Mouse (Mus musculus) ovary, postnatal 36 days (tissue): ENCODE data around the gene Cplx3.

Source experiments
- DNase-seq: peaks from one replicate; pipeline ENCODE4 v3.0.0; 2022; ENCODE audit warnings: low spot score, mixed read lengths

The Cplx3 gene

DNA sequence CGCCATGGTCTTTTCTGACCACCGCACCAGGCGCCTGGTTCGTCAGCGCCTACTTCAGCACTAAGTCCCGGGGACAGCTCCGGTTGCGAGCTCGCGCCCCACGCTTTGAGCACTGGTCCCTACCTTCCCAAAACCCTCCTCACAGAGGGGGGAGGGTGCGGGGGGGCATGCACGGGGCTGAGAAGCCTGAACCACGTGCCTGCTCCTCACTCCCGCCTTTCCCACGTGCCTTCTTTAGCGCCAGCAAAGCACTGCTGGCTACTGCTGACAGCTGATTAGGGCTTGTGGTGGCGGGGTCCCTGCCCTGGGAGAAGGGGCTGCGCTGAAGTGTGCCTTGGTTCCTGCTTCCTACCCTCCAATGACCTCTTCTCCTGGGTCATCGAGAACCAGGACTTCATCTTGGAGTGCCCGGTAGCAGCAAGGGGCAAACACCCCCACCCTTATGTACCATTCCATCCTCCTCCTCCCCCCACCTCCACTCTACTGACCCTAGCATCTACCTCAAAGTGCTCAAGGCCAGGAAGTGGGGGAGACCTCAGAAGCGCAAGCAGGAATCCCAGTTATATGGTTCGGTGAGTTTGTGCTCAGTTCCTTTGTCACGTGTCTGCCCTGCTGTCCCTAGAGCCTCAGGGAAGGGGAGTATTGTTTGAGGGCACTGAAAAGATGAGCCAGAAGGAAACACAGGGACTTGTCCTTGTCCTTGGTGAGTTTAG is at the start of gene Cplx3:
Cplx3 (minus strand) TSS at position 143 of the 713 bp plus-strand sequence.
- DNase-seq = peak; percentile 61

DNA sequence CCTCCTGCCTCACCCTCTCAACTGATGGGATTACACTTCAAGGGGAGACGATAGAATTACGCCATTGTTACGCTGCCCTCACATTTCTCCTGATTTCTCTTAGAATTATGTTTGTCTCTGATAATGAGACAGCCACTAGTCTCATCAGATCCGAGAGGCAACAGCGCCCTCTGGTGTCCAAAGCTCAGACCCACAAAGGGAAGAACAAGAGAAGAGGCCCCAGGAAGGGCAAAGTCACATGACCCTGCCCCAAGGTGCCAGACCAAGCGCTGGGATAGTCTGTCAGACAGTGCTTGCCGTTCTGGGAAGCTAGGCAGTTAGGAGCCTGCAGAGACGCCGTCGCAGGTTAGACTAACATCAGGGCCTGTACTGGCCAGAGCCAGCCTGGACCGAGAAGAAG is 49.7 kb upstream of the Cplx3 start:
- peak; percentile 92 for DNase-seq

DNA sequence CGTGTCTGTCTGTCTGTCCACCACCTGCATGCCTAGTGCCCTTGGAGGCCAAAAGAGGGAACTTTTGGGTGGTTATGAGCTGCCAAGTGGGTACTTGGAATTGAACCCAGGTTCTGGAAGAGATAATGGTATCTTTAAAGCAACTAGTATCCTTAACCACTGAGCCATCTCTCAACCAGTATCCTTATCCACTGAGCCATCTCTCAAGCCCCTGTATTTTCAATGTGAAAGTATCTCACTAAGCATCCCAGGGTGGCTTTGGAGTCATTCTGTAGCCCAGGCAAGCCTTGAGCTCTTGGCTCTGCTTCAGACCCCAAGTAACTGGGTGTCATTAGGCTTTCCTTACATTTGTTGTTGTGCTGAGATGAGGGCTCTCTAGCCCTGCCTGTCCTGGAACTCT is 48.9 kb upstream of the Cplx3 start:
- no peak for DNase-seq

DNA sequence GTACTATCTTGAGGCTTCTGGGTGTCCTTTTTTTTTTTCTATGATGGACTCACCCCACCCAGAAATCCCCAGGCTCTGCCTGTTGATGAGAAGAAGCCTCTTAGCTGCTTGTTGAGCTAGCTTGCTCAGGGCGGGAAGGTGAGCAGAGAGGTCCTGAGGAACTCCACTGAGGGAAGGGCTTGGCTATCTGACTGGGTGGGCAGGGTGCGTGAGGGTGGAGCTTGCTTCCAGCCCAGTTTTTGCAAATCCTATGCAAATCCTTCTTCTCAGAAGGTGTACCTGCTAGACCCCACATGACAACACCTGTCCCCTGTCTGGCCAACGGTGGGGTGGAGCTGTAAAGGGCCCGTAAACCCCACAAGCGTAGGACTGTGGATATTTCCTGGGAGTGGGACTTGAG is 47.2 kb upstream of the Cplx3 start, which contains the start of gene Csk:
Csk (minus strand) TSS at position 349 of the 400 bp plus-strand sequence.
- DNase-seq = no peak

DNA sequence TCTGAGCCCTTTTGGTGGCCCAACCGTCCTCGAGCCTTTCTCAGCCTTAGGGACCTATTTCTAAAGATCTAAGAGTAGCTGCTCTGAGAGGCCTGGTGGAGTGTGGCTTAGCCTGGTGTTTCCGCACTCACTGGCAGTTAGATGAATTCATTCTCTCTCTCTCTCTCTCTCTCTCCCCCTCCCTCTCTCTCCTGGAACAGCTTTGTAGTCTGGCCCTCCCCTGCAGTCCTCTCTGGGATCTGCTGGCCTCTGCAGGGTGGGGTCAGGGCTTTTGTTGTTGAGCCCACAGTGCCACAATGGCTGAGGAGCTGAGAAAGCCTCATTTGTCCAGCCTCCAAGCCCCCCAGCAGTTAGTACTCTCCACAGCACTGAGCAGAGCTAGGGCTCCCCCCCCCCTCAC is 46.8 kb upstream of the Cplx3 start:
- no peak for DNase-seq

DNA sequence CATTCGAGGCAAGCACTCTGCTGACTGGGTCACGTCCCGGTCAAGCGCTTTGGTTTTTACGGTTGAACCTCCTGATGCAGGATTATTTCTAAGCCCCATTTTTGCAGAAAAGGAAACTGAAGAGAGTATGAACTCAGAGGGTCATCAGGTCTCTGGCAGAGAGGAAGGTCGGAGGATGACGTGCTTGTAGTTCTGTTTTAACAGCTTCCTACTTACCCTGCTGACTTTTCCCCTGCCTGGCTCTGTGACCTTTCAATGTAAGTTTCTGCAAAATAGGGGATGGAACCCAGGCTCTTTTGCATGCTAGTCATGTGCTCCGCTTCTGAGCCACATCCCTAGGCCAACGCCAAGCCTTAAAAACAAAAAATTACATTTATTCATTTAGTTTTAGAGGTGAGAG is 46.3 kb upstream of the Cplx3 start:
- no peak for DNase-seq

DNA sequence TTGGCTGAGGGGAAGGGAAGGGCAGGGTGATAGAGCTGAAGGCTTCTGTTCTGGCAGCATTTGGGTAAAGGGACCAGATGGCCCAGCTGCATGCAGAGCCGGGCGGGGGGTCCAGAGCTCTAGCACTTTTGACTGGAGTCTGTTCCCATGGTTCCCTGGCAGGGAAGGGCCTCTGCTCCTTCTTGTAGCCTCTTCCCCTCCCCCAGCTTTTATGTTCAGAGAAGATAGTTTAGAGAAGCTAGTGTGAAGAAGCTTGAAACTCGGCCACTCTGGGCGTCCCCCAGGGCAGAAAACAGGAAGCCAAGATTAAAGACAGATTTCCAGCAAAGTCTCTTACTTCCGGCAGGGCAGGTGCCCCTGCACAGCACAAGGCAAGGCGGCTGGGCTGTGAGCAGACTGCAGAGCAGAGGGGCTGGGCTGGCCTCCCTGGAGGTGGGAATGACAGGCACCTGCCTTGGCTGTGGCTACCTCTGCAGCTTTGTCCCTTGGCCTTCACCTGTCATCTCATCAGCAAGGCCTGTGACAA is 44.8 kb upstream of the Cplx3 start:
- no peak for DNase-seq

DNA sequence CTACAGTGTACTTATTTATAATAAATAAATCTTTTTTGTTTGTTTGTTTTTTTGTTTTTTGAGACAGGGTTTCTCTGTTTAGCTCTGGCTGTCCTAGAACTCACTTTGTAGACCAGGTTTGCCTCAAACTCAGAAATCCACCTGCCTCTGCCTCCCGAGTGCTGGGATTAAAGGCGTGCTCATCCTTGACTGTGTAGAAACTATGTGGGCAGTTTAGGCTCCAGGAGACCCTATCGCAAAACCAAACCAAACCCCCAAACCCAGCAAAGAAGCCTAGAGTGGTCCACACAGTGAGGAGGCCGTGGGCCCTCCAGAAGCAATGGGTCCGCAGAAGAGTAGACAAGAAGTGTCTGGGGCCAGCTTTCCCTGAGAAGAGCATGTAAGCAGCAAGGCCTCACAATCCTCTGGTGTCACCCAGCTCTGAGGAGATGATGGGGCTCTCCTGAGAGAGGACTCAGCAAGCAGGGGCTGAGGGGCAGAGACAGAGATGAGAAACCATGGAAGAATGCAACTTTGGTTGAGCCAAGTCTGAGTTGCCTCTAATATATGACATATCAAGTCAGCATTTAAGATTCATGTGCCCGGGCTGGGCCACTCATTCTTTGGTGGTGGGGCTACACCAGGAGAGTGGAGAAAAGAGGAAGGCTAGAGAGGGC is 44.2 kb upstream of the Cplx3 start:
- no peak for DNase-seq

DNA sequence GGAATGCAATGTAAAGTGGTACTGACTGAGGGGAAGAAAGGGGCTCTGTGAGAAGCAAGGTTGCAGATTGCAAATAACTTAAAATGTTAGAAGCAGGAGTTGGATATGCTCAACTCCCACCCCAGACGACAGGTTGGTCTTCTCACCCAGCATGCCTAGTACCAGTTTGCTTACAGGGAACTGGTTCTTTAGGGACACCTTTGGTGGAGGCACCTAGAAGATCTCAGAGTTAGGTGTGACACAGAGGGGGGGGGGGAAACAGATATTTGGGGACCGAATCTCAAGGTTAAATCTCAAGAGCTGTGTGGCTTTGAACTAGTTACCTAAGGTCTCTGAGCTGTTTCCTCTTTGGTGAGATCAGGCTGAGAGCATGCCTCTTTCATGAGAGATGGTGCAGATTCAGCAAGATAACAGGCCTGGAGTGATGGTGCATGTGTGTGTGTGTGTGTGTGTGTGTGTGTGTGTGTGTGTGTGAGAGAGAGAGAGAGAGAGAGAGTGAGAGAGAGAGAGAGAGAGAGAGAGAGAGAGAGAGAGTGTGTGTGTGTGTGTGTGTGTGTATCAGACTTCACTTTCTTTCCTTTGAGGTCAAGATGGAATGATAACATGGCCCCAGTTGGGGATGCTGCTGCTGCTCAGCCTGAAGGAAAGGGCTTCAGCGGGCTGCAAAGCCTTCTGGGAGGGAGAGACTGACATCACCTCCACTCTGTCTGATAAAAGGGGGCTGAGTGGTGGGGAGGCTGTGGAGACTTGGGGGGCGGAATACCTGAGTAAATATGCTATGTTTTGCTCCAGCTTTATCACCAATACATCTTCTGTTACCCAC is 41.4 kb upstream of the Cplx3 start:
- no peak for DNase-seq

DNA sequence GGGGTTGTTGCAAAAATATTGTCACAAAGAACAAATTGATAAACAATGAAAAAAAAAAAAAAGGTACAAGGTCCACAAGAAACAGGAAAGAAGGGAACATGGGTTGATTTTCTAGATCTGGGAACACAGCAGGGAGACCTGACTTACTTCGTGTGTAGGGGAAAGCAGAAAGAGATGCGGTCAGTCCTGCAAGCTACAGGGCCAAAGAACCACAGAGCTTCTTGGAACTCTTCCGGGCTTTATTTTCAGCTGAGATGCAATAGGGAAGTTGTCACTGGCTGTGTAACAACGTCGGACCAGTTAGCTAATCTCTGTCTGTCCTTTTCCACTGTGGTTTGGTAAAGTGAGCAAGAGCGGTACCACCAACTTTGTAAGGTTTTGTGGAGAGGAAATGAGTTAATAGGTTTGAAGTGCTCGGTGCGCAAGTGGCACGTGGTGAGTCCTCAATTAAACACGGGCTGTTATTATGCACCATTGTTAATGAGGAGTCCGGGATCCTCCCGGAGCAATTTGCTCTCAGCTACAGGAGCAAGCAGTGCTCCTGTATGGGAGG is 40.5 kb upstream of the Cplx3 start:
- DNase-seq = no peak

DNA sequence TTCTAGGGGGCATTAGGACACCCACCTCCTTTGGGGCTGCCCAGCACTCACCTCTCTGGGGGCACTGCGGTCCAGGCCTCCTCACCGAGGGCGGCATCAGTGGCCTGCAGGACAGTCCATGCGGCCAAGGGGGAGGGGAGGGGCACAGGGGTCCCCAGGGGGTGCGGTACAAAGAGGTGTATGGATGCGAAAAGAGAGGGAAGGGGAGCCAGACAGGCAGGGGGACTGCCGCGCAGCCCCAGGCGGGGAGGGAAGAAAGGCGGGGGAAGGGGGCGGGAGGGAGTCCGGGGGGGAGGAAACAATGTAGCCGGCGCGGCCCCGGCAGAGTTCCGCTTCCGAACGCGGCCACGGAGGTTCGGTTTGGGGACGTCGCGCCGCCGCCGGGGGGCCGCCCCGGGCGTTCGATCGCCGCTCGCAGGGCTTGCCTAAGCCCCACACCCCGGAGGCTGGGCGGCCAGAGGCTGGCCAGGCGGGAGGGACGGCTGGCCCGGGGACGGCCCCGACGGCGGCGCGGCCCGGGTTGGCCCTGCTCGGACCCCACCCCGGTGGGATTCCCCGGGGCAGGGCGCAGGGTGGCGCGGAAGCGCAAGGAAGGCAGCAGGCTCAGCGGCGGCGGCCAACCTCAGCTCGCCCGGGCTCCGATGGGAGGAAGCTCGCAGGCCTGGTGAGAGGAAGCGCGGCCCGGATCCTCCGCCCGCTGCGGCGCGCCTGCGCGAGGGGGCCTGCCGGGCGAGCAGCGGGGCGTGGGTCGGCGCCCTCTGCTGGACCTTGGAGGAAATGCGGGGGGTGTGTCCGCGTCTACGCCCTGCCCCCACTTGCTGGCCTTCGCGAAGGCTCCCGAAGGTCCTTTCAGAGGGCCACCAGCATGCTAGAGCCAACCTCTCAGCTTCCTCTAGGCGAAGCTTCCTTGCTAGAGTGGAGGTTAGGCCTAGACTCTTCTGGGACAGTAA is 39.1 kb upstream of the Cplx3 start:
- DNase-seq = peak; percentile 96

DNA sequence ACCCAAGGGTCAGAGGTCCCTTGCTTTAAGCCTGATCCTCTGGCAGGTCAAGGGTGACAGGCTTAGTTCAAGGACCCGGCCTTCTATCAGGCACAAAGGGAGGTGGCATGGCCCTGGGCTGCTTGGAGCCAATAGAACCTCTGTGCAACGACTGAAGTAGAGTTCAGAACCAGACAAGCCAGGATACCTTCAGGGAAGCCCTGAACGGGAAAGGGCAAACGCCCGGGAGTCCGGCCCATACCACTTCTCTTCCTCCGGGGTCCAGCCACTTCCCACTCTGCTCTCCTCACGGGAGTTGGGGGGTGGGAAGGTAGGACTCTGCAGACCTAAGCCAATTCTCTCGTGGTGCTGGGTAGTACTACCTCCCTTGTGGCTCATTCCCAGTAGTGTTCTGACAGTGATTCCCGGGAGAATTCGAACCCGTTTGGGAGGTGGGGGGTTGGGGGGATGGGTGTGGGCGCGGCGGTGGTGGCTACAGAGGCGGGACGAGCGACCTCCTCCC is 38.4 kb upstream of the Cplx3 start:
- no peak for DNase-seq

DNA sequence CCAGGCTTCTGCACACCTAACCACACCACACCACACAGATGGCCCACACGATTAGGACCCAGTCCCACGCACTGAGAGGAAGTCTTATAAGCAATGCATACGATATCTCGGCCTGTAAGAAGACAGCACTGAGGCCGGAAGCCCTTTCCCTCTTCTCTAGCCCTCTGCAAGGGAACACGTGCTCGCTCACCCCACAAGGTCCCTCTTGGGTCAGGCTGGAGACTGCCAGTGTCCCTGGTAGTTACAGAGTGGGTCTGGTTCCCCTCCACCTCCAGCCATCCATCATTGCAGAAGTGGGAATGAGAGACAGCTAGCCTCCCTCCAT is 37.7 kb upstream of the Cplx3 start:
- DNase-seq = no peak

DNA sequence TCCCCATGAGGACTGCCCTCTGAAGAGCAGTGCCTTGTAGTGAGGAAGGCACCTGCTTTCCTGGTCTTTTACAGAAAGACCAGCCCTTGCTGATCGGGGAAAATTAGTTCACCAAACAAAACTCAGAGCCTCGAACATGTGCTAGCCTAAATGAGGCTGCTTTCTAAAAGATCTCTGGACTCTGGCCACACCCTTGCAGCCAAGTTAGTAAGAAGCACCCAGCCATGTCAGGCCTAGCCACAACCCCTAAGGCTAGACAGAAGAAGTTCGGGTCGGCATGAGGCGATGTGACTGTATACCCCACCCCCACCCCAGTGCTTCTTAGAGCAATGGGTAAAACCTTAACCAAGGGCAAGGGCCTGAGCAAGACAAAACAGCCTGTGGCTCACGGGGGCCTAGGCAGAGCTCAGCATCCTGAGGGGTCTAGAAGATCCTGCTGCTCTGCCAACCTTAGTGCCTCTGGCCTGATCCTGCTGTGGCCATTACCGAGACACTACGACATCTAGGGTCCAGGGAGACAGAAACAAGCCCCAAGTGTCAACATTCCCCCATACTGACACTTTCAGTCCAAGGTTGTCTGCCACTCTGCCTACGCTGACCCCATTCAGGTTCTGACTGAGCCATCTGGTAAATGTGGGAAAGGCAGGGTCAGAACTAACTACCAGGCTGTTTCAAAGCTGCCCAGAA is 37.2 kb upstream of the Cplx3 start:
- no peak for DNase-seq

DNA sequence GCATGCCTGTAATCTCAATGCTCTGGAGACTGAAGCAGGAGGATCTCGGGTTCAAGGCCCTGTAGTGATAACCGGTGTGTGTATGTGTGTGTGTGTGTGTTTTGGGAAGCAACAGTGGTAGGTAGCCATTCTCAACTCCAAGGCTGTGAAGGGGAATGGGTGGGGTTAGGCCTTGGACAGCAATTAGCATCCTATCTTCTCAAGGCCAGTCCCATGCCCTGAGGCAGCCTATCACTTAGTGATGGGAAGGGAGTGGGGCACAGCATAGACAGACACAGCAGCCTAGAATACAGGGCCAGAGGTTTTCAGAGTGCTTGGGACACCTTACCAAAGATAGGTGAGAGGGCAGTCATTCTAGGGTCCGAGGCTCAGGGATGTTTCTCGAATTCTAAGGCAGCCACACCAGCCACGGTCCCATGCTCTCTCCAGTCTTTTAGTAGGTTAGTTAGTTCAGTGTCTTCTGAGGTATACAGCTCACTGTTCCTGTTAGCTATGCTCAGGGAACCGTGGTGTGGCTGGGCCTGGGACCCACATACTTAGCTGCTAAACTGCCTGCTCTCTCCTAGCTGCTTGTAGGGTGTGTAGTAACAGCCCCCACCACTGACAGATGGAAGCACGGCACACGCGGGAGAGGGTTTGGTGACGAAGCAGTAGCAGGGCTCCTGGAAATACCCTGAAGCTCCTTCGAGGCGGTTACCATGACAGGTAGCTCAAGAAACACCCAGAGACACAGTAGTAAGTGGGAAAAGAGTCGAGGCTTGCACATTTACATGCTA is 35.9 kb upstream of the Cplx3 start:
- no peak for DNase-seq

DNA sequence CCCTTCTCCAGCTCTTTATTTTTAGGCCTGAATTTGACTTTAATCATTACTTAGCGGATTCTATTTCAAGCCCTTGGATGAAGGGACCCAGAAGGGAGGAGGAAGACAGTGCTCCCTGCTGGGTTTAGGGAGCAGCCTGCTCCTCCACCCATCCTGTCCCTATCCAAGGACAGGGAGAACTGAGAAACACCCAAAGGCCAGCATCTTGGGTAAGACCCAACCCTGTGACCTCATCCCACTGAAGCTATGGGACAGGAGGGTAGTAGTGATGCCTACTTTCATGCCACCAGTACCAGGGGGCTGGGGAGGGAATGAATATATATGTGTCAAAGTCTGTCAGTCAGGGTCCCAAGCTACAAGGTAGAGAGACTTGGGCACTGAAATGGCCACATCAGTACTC is 34.9 kb upstream of the Cplx3 start:
- no peak for DNase-seq

DNA sequence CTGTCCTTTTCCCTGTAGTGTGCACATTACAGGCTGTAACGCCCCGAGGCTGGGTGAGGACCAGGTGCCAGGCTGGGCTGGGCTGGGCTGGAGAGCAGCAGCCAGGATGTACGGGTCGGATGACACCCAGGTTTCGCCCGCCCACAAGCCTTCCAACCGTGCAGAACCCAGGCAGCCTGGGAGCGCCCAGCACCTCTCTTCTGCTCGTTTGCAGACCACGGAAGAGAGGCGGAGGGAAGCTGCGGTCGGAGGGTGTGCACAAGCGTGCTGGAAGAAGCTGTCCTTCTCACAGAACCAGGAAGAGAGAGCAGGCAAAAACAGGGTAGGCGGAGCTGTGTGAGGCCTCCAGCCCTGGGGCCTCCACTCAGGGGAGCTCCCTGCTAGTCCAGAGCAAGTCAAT is 34.3 kb upstream of the Cplx3 start:
- DNase-seq = peak; percentile 42

DNA sequence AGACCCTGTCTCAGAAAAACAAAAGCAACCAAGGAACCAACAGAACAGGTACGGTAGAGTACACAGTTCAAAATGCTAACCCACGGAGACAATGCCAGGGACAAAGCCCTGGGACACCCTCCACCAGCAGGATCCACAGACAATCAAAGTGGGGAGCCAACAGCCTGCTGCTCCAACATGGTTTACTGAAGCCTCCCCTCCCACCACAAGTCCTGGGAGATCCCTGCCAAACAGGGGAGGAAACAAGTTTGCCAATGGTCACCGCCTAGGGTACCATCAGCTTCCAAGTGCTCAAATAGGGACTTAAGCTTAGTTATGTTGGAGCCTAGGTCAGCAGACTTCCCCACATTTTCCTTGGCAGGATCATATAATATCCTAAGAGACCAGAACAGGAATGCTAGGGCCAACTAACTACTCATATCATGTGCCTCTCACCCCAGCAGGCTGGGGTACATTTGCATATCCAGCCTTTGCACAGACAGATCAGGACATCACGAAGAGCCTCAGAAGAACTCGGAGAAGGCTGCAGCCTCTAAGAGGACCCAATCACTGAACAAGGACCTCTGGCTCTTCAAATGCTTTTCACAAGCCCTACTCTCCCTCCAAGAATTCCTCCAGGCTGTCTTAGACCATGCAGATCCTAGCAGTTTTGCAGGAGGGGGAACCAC is 33.7 kb upstream of the Cplx3 start:
- DNase-seq = no peak
